Mouse (Mus musculus): ENCODE measurements around the gene Pla2g4e.

GRCm38 (mm10) chr2:120203742-120204141 is 41.4 kb downstream of the Pla2g4e start:
- TF ChIP-seq CTCF (IDR thresholded peaks at IDR 0.05; ENCODE audit: low read depth) (no peak), EP300 (IDR thresholded peaks at IDR 0.05; ENCODE audit: low read depth) (no peak)
